Mouse (Mus musculus) kidney, embryonic 14.5 days (tissue): Measurements from ENCODE around the gene Cks1b. TPM values are rescaled to one million over a fixed set of nuclear protein-coding genes. Genes with fewer than 3 reads are reported as not detected.

Source experiments
- ATAC-seq: fragments of 200-750 bp; cut with Nextera tagmentation; 2 replicates; pipeline ENCODE4 v1.8.0; 2017; ENCODE audit warnings: moderate number of reproducible peaks, mild to moderate bottlenecking, moderate TSS enrichment, moderate library complexity; ENCODE audit not compliant: low FRiP score, low TSS enrichment
- H3K27ac ChIP-seq: fragments of 300-500 bp; sonication (generic); 2 replicates; pipeline ENCODE4 v1.5.1; 2014; ENCODE audit warnings: low read depth, mild to moderate bottlenecking, low read length, moderate library complexity, mixed read lengths
- H3K27me3 ChIP-seq: fragments of 300-500 bp; sonication (generic); 2 replicates; pipeline ENCODE4 v1.6.1; 2014; ENCODE audit warnings: mild to moderate bottlenecking, low read length; ENCODE audit not compliant: control insufficient read depth, insufficient read depth
- H3K36me3 ChIP-seq: fragments of 300-500 bp; sonication (generic); 2 replicates; pipeline ENCODE4 v1.6.1; 2014; ENCODE audit warnings: low read length, mixed read lengths; ENCODE audit not compliant: control insufficient read depth, insufficient read depth
- H3K4me1 ChIP-seq: fragments of 300-500 bp; sonication (generic); 2 replicates; pipeline ENCODE4 v1.6.1; 2014; ENCODE audit warnings: low read length, mixed read lengths; ENCODE audit not compliant: control insufficient read depth, insufficient read depth
- H3K4me2 ChIP-seq: fragments of 300-500 bp; sonication (generic); replicated peaks from 2 replicates; pipeline ENCODE4 v1.6.1; 2014; ENCODE audit warnings: low read depth, mild to moderate bottlenecking, low read length
- H3K4me3 ChIP-seq: fragments of 300-500 bp; sonication (generic); 2 replicates; pipeline ENCODE4 v1.5.1; 2014; ENCODE audit warnings: mild to moderate bottlenecking, low read length
- H3K9ac ChIP-seq: fragments of 300-500 bp; sonication (generic); 2 replicates; pipeline ENCODE4 v1.6.1; 2014; ENCODE audit warnings: low read depth, mild to moderate bottlenecking, low read length, moderate library complexity
- H3K9me3 ChIP-seq: fragments of 300-500 bp; sonication (generic); 2 replicates; pipeline ENCODE4 v1.6.1; 2016; ENCODE audit warnings: low read length; ENCODE audit not compliant: control insufficient read depth
- WGBS: fragments of 180-500 bp; shearing (Covaris S2); extraction: QIAGEN DNeasy Blood & Tissue Kit; methylation state at CpG from one replicate; pipeline ENCODE4 v1.1.7; 2014; 5-methylcytosine and 5-hydroxymethylcytosine counted together
- polyA plus RNA-seq: library from polyadenylated mRNA; unstranded; fragments of >200 nt; fragmentation: Nextera tagmentation; extraction: Ambion mirVana; gene quantifications from 2 replicates; pipeline ENCODE4 v1.2.1, GENCODE M21; 2014

Cks1b gene
- polyA plus RNA-seq, 1 experiment from 2014 or later: 632 TPM

- ATAC-seq: peak; percentile 57
- WGBS: under 1% methylated on average over 42 of the region's 42 CpGs
- Histone ChIP-seq H3K27me3 (no peaks in the 10 kb centered on the region), H3K36me3 (no peaks in the 10 kb centered on the region), H3K4me3 (peak within 1 kb of the TSS; percentile 51), H3K9ac (peak within 1 kb of the TSS; percentile 57; the same call in 1 of the 2 replicates), H3K9me3 (no peaks in the 10 kb centered on the region), H3K4me2 (peak within 1 kb of the TSS; percentile 99), H3K27ac (peak within 1 kb of the TSS; percentile 74), H3K4me1 (peaks cover 32% of the 10 kb centered on the region)
These were observed 23.9 kb downstream of the Cks1b start, which contains the start of gene Zbtb7b for GRCm38 (mm10) chr3:89394006-89394893. Zbtb7b (minus strand) TSS chr3:89394776.

- under 1% methylated on average over 15 of the region's 15 CpGs for WGBS
- H3K27me3 ChIP-seq: no peaks in the 10 kb centered on the region
- H3K4me1 ChIP-seq: peaks cover 32% of the 10 kb centered on the region
- H3K36me3 ChIP-seq: no peaks in the 10 kb centered on the region
- H3K4me2 ChIP-seq: peak overlapping the region; percentile 99
- H3K27ac ChIP-seq: peak overlapping the region; percentile 74
- no peaks in the 10 kb centered on the region for H3K9me3 ChIP-seq
- H3K4me3 ChIP-seq: peak overlapping the region; percentile 51
- peak; percentile 94 for ATAC-seq
- H3K9ac ChIP-seq: peak overlapping the region; percentile 57; the same call in 1 of the 2 replicates
These were observed 24.6 kb downstream of the Cks1b start for GRCm38 (mm10) chr3:89393605-89394004.

GRCm38 (mm10) chr3:89392871-89393311 lies 25.3 kb downstream of the Cks1b start:
- no peaks in the 10 kb centered on the region for H3K27me3 ChIP-seq
- H3K9me3 ChIP-seq: no peaks in the 10 kb centered on the region
- no peak for ATAC-seq
- peak overlapping the region; percentile 99 for H3K4me2 ChIP-seq
- 0% methylated on average over 22 of the region's 24 CpGs for WGBS
- H3K27ac ChIP-seq: peak overlapping the region; percentile 67; the same call in 1 of the 2 replicates
- peaks cover 32% of the 10 kb centered on the region for H3K4me1 ChIP-seq
- peak overlapping the region; percentile 51 for H3K4me3 ChIP-seq
- no peaks in the 10 kb centered on the region for H3K36me3 ChIP-seq
- peak overlapping the region; percentile 65 for H3K9ac ChIP-seq

- Histone ChIP-seq H3K4me1 (peaks cover 38% of the 10 kb centered on the region), H3K4me2 (peak overlapping the region; percentile 99)
These were observed 26.3 kb downstream of the Cks1b start for GRCm38 (mm10) chr3:89391663-89392511.

GRCm38 (mm10) chr3:89390699-89391662 lies 27.2 kb downstream of the Cks1b start:
- Histone ChIP-seq H3K27ac (no peak overlapping the region), H3K9me3 (no peaks in the 10 kb centered on the region), H3K4me2 (peak overlapping the region; percentile 99), H3K9ac (peak overlapping the region; percentile 65), H3K36me3 (no peaks in the 10 kb centered on the region), H3K4me3 (peak overlapping the region; percentile 51), H3K27me3 (no peaks in the 10 kb centered on the region), H3K4me1 (peaks cover 41% of the 10 kb centered on the region)
- ATAC-seq: no peak
- 14% methylated on average over 19 of the region's 19 CpGs for WGBS

More at GRCm38 (mm10) chr3:89391663-89392511, 26.3 kb downstream of the Cks1b start:
- ATAC-seq: no peak
- Histone ChIP-seq H3K27ac (peak overlapping the region; percentile 26), H3K9ac (peak overlapping the region; percentile 65), H3K36me3 (no peaks in the 10 kb centered on the region), H3K9me3 (no peaks in the 10 kb centered on the region), H3K4me3 (peak overlapping the region; percentile 51), H3K27me3 (no peaks in the 10 kb centered on the region)
- under 1% methylated on average over 56 of the region's 56 CpGs for WGBS

GRCm38 (mm10) chr3:89390111-89390515 lies 28.1 kb downstream of the Cks1b start:
- Histone ChIP-seq H3K36me3 (no peaks in the 10 kb centered on the region), H3K9ac (no peak overlapping the region), H3K4me1 (peaks cover 39% of the 10 kb centered on the region), H3K27me3 (no peaks in the 10 kb centered on the region), H3K27ac (no peak overlapping the region), H3K9me3 (no peaks in the 10 kb centered on the region), H3K4me3 (no peak overlapping the region), H3K4me2 (no peak overlapping the region)
- no peak for ATAC-seq
- WGBS: 46% methylated on average over 5 of the region's 5 CpGs

GRCm38 (mm10) chr3:89388901-89389740 lies 29.1 kb downstream of the Cks1b start:
- Histone ChIP-seq H3K9ac (no peak overlapping the region), H3K27me3 (no peaks in the 10 kb centered on the region), H3K4me2 (no peak overlapping the region), H3K4me1 (peaks cover 40% of the 10 kb centered on the region), H3K9me3 (no peaks in the 10 kb centered on the region), H3K4me3 (no peak overlapping the region), H3K36me3 (no peaks in the 10 kb centered on the region), H3K27ac (no peak overlapping the region)
- WGBS: 54% methylated on average over 5 of the region's 6 CpGs
- ATAC-seq: no peak
